Mouse (Mus musculus) thymus, adult 2 months (tissue): ENCODE measurements around the gene Chd6.

Experiments
- CTCF ChIP-seq: fragments of 200-500 bp; IDR thresholded peaks from 2 replicates; pipeline ENCODE4 v1.5.1; 2012; ENCODE audit warnings: mild to moderate bottlenecking, control low read depth, low read length, moderate library complexity, borderline replicate concordance; ENCODE audit not compliant: control insufficient read depth, poor library complexity, insufficient read depth; ENCODE audit errors: extremely low read depth
- POLR2A ChIP-seq: fragments of 200-500 bp; IDR thresholded peaks from 2 replicates; pipeline ENCODE4 v1.6.1; 2012; ENCODE audit warnings: mild to moderate bottlenecking, low read length, control low read depth, moderate library complexity; ENCODE audit not compliant: control insufficient read depth, poor library complexity, insufficient read depth; ENCODE audit errors: extremely low read depth

DNA sequence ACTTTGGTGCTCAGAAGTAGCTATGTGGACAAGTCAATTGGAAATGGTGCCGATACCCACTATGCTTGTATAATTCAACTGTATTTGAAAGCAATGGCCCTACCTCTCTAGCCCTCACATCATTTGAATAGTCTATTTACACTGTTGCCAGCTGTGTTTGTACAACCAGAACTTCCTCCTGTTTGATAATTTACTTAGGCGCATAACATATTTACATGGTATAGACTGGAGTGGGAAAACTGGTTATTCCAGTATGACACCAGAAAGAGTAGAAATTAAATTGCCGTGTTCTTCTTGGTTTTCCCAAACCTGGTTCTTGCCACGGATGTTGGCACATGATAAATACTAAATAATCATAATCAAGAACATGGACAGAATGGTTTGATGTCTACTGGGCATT lies 35.9 kb upstream of the Chd6 start:
- TF ChIP-seq POLR2A = no peak
- no peak for TF ChIP-seq CTCF
